Mouse (Mus musculus): Measurements from ENCODE around the gene Lsm12. TPM values are rescaled to one million over a fixed set of nuclear protein-coding genes. Genes with fewer than 3 reads are reported as not detected.
"Not testable (repeated sequence)": the region's sequence is repeated elsewhere in the genome, so short reads cannot be mapped to it uniquely, and the experiment has no call there.

The Lsm12 gene
- polyA plus RNA-seq, 1 experiment from 2014 or later, result 87.8 TPM

DNA sequence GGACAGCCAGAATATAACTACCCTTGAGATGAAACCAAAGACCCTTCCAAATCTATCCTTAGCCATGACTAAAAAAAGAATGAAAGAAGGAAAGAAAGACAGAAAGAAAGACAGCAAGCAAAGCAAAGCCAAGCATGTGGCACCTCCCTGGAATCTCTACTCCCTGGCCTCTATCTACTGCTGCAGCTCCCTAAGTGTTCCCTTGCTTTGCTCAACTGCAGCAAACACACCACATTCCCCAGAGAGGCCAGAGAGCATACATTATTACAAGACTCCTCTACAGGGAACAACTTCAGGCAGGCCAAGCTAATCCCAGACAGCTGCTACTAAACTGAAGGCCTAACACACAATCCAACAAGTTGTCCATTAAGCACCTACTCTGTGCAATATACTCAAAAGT is 5.3 kb downstream of the Lsm12 start:
- Histone ChIP-seq H3K36me3 (ENCODE audit: control insufficient read depth, insufficient read depth, low read length) (peaks cover 15% of the 10 kb centered on the region), H3K27ac (ENCODE audit: low read length) (no peak overlapping the region)

DNA sequence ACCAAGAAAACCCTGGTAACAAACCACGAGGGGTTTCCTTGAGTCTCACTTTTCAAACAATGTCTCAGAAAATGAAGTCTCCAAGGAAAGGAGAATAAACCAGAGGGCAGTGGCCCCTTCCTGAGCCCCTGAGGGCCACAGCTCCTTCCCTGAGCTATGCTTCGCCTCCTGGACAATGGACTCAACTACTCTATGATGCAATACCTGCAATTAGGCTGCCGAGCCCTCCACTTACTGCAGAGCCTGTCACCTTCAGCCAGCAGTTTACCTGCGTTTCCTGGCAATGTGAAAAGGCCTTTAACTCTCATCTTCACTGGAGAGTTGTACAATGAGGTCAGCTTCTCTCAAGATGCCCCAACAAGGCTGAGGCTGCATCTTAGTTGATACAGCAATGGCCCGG is 16.4 kb downstream of the Lsm12 start:
- Histone ChIP-seq H3K4me1 (ENCODE audit: control insufficient read depth, insufficient read depth, low read length) (no peaks in the 10 kb centered on the region), H3K27ac (ENCODE audit: low read length) (no peak overlapping the region), H3K27me3 (ENCODE audit: control insufficient read depth, insufficient read depth, low read depth, low read length) (no peaks in the 10 kb centered on the region), H3K36me3 (ENCODE audit: control insufficient read depth, insufficient read depth, low read length) (peaks cover 23% of the 10 kb centered on the region), H3K4me3 (ENCODE audit: low read depth, low read length) (no peak overlapping the region), H3K4me2 (ENCODE audit: low read length) (no peak overlapping the region), H3K9me3 (replicated peaks; ENCODE audit: control insufficient read depth, low read length, poor library complexity, severe bottlenecking) (no peaks in the 10 kb centered on the region), H3K9ac (ENCODE audit: low read depth, low read length) (no peak overlapping the region)
- 93% methylated on average over 5 of the region's 5 CpGs for WGBS
- ATAC-seq, result no peak

More for the DNA sequence above, 5.3 kb downstream of the Lsm12 start:
- Histone ChIP-seq H3K4me2 (ENCODE audit: low read length) (no peak overlapping the region), H3K4me1 (ENCODE audit: control insufficient read depth, insufficient read depth, low read length) (peaks cover 28% of the 10 kb centered on the region), H3K4me3 (ENCODE audit: low read depth, low read length) (no peak overlapping the region), H3K9me3 (replicated peaks; ENCODE audit: control insufficient read depth, low read length, poor library complexity, severe bottlenecking) (no peaks in the 10 kb centered on the region), H3K9ac (ENCODE audit: low read depth, low read length) (no peak overlapping the region), H3K27me3 (ENCODE audit: control insufficient read depth, insufficient read depth, low read depth, low read length) (no peaks in the 10 kb centered on the region)
- no peak for ATAC-seq

DNA sequence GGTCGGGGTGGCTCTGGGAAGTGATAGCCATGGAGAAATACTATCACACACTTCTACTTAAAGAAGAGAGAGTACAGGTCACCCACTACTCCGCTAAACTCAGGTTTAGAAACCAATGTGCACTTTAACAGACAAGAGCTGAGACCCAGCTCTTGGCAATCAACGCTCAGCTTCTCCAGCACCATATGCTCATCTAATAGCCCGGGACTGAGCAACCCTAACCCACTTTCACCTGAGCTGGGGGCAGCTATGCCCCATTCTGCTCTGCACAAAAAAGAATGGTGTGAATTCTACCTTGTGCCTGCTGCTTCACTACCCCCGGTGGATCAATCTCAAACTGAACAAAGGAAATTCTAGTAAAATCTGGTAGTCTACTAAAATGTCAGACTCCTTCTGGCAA is 17.6 kb downstream of the Lsm12 start:
- H3K4me3 ChIP-seq (ENCODE audit: low read depth, low read length), result no peak overlapping the region
- no peaks in the 10 kb centered on the region for H3K9me3 ChIP-seq (replicated peaks; ENCODE audit: control insufficient read depth, low read length, poor library complexity, severe bottlenecking)
- H3K27me3 ChIP-seq (ENCODE audit: control insufficient read depth, insufficient read depth, low read depth, low read length), result no peaks in the 10 kb centered on the region
- no peak overlapping the region for H3K27ac ChIP-seq (ENCODE audit: low read length)
- peaks cover 30% of the 10 kb centered on the region for H3K36me3 ChIP-seq (ENCODE audit: control insufficient read depth, insufficient read depth, low read length)
- H3K4me2 ChIP-seq (ENCODE audit: low read length), result no peak overlapping the region
- no peak for ATAC-seq
- WGBS, result 97% methylated on average over 5 of the region's 5 CpGs
- no peaks in the 10 kb centered on the region for H3K4me1 ChIP-seq (ENCODE audit: control insufficient read depth, insufficient read depth, low read length)
- H3K9ac ChIP-seq (ENCODE audit: low read depth, low read length), result no peak overlapping the region

DNA sequence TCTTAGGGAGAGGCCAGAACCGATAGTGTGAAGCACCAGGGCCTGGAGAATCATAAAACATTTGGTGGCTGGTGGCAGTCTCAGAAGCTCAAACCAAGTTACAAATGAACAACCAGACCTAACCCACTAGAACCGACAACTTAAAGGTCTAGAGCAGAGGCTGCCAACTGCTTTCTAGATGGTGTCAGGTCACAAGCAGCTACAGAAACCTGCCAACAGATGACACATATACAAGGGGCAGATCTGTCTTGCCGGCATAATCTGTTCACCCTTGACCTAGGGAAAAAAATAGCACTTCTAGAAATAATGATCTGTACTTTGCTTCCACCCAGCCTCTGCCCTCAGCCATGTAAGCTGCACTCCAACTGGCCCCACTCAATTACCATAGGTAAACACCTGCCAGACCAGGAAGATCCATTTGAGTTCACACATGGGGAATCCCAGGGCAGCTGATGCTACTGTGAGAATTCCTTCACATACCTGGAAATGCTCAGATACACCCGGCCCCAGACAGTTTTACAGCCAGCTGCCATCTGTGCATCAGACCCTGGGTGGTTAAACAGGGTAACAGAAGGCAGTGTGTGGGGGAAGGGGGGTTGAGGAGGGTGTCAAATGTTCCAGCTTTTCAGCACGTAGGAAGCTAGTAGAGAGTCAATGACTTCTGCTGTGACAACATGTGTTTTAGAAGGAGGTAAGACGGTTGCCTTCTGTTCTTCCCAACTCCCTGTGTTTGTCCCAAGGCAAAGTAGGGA is 18.9 kb downstream of the Lsm12 start:
- no peak for ATAC-seq
- Histone ChIP-seq H3K36me3 (ENCODE audit: control insufficient read depth, insufficient read depth, low read length) (peaks cover 30% of the 10 kb centered on the region), H3K4me3 (ENCODE audit: low read depth, low read length) (no peak overlapping the region), H3K4me2 (ENCODE audit: low read length) (no peak overlapping the region), H3K27ac (ENCODE audit: low read length) (no peak overlapping the region), H3K9me3 (replicated peaks; ENCODE audit: control insufficient read depth, low read length, poor library complexity, severe bottlenecking) (no peaks in the 10 kb centered on the region), H3K27me3 (ENCODE audit: control insufficient read depth, insufficient read depth, low read depth, low read length) (no peaks in the 10 kb centered on the region), H3K9ac (ENCODE audit: low read depth, low read length) (no peak overlapping the region), H3K4me1 (ENCODE audit: control insufficient read depth, insufficient read depth, low read length) (no peaks in the 10 kb centered on the region)
- 83% methylated on average over 6 of the region's 6 CpGs for WGBS

- 70% methylated on average over 5 of the region's 5 CpGs for WGBS
These were observed 25.3 kb downstream of the Lsm12 start for GRCm38 (mm10) chr11:102159781-102160180.

DNA sequence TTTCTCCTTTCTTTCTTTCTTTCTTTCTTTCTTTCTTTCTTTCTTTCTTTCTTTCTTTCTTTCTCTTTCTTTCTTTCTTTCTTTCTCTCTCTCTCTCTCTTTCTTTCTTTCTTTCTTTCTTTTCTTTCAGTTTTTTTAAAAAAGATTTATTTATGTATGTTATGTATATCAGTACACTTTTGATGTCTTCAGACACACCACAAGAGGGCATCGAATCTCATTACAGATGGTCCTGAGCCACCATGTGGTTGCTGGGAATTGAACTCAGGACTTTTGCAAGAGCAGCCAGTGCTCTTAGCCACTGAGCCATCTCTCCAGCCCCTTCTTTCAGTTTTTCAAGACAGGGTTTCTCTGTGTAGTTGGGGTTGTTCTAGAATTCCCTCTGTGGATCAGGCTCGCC is 27.1 kb downstream of the Lsm12 start:
- peaks cover 13% of the 10 kb centered on the region for H3K4me1 ChIP-seq (ENCODE audit: control insufficient read depth, insufficient read depth, low read length)
- WGBS, result 95% methylated on average over 2 of the region's 2 CpGs
- not testable (repeated sequence) for H3K9ac ChIP-seq (ENCODE audit: low read depth, low read length); H3K36me3 ChIP-seq (ENCODE audit: control insufficient read depth, insufficient read depth, low read length); H3K27ac ChIP-seq (ENCODE audit: low read length); H3K27me3 ChIP-seq (ENCODE audit: control insufficient read depth, insufficient read depth, low read depth, low read length); H3K4me2 ChIP-seq (ENCODE audit: low read length); H3K9me3 ChIP-seq (replicated peaks; ENCODE audit: control insufficient read depth, low read length, poor library complexity, severe bottlenecking); ATAC-seq; H3K4me3 ChIP-seq (ENCODE audit: low read depth, low read length)

More at GRCm38 (mm10) chr11:102159781-102160180, 25.3 kb downstream of the Lsm12 start:
- H3K4me3 ChIP-seq (ENCODE audit: low read depth, low read length), result no peak overlapping the region
- peaks cover 17% of the 10 kb centered on the region for H3K36me3 ChIP-seq (ENCODE audit: control insufficient read depth, insufficient read depth, low read length)
- H3K4me1 ChIP-seq (ENCODE audit: control insufficient read depth, insufficient read depth, low read length), result peaks cover 9% of the 10 kb centered on the region
- no peak overlapping the region for H3K27ac ChIP-seq (ENCODE audit: low read length)
- H3K9ac ChIP-seq (ENCODE audit: low read depth, low read length), result no peak overlapping the region
- ATAC-seq, result no peak
- no peak overlapping the region for H3K4me2 ChIP-seq (ENCODE audit: low read length)
- H3K27me3 ChIP-seq (ENCODE audit: control insufficient read depth, insufficient read depth, low read depth, low read length), result no peaks in the 10 kb centered on the region
- no peaks in the 10 kb centered on the region for H3K9me3 ChIP-seq (replicated peaks; ENCODE audit: control insufficient read depth, low read length, poor library complexity, severe bottlenecking)

DNA sequence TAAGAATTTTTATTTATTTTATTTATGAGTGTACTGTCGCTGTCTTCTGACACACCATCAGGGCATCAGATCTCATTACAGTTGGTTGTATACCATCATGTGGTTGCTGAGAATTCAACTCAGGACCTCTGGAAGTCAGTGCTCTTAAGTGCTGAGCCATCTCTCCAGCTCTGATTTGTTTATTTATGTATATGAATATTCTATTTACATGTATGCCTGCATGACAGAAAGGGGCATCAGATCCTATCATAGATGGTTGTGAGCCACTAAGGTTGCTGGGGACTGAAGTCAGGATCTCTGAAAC is 28.4 kb downstream of the Lsm12 start:
- Histone ChIP-seq H3K27ac (ENCODE audit: low read length) (no peak overlapping the region), H3K4me3 (ENCODE audit: low read depth, low read length) (no peak overlapping the region), H3K4me1 (ENCODE audit: control insufficient read depth, insufficient read depth, low read length) (peaks cover 13% of the 10 kb centered on the region), H3K9me3 (replicated peaks; ENCODE audit: control insufficient read depth, low read length, poor library complexity, severe bottlenecking) (no peaks in the 10 kb centered on the region), H3K4me2 (ENCODE audit: low read length) (no peak overlapping the region), H3K36me3 (ENCODE audit: control insufficient read depth, insufficient read depth, low read length) (peaks cover 9% of the 10 kb centered on the region; the same call in 1 of the 2 replicates), H3K27me3 (ENCODE audit: control insufficient read depth, insufficient read depth, low read depth, low read length) (no peaks in the 10 kb centered on the region), H3K9ac (ENCODE audit: low read depth, low read length) (no peak overlapping the region)
- ATAC-seq, result peak; percentile 52; the same call in 1 of the 2 replicates
- 19% methylated on average over 1 of the region's 1 CpGs for WGBS

GRCm38 (mm10) chr11:102156039-102156785 is 28.9 kb downstream of the Lsm12 start, which contains the start of gene Tmem101:
Gene Tmem101 (minus strand): TSS chr11:102156404.
- H3K9me3 ChIP-seq (replicated peaks; ENCODE audit: control insufficient read depth, low read length, poor library complexity, severe bottlenecking), result no peaks in the 10 kb centered on the region
- H3K4me1 ChIP-seq (ENCODE audit: control insufficient read depth, insufficient read depth, low read length), result peaks cover 13% of the 10 kb centered on the region
- peak; percentile 90 for ATAC-seq
- H3K4me2 ChIP-seq (ENCODE audit: low read length), result peak within 1 kb of the TSS; percentile 96
- peak within 1 kb of the TSS; percentile 75 for H3K4me3 ChIP-seq (ENCODE audit: low read depth, low read length)
- WGBS, result under 1% methylated on average over 37 of the region's 37 CpGs
- H3K27ac ChIP-seq (ENCODE audit: low read length), result peak within 1 kb of the TSS; percentile 86
- peaks cover 9% of the 10 kb centered on the region; the same call in 1 of the 2 replicates for H3K36me3 ChIP-seq (ENCODE audit: control insufficient read depth, insufficient read depth, low read length)
- peak within 1 kb of the TSS; percentile 80 for H3K9ac ChIP-seq (ENCODE audit: low read depth, low read length)
- no peaks in the 10 kb centered on the region for H3K27me3 ChIP-seq (ENCODE audit: control insufficient read depth, insufficient read depth, low read depth, low read length)

Data from midbrain, embryonic 16.5 days (tissue).